Mouse (Mus musculus) thymus, adult 2 months (tissue): Measurements from ENCODE around the gene Rnaset2b. TPM values are rescaled to one million over a fixed set of nuclear protein-coding genes. Genes with fewer than 3 reads are reported as not detected.
"Not testable (repeated sequence)": the region's sequence is repeated elsewhere in the genome, so short reads cannot be mapped to it uniquely, and the experiment has no call there.

Experiments
- DNase-seq: peaks from one replicate; pipeline ENCODE4 v3.0.0; 2021
- H3K27ac ChIP-seq: fragments of 200-500 bp; 2 replicates; pipeline ENCODE4 v1.5.1; 2012; ENCODE audit warnings: low read length, control low read depth; ENCODE audit not compliant: control insufficient read depth, insufficient read depth
- H3K27me3 ChIP-seq: fragments of 200-500 bp; 2 replicates; pipeline ENCODE4 v1.6.1; 2012; ENCODE audit warnings: mild to moderate bottlenecking, low read length, moderate library complexity, mixed read lengths; ENCODE audit not compliant: control insufficient read depth, insufficient read depth
- H3K36me3 ChIP-seq: fragments of 200-500 bp; 2 replicates; pipeline ENCODE4 v1.6.1; 2012; ENCODE audit warnings: mild to moderate bottlenecking, low read length, moderate library complexity; ENCODE audit not compliant: control insufficient read depth, insufficient read depth
- H3K4me1 ChIP-seq: fragments of 200-500 bp; replicated peaks from 2 replicates; pipeline ENCODE4 v1.6.1; 2012; ENCODE audit warnings: low read length; ENCODE audit not compliant: control insufficient read depth, insufficient read depth
- H3K4me3 ChIP-seq: fragments of 200-500 bp; 2 replicates; pipeline ENCODE4 v1.5.1; 2012; ENCODE audit warnings: mild to moderate bottlenecking, low read length, control low read depth, moderate library complexity; ENCODE audit not compliant: control insufficient read depth, insufficient read depth
- WGBS: fragments of 180-500 bp; shearing (Covaris S2); methylation state at CpG from one replicate; pipeline ENCODE4 v1.1.7; 2018; 5-methylcytosine and 5-hydroxymethylcytosine counted together
- polyA plus RNA-seq: library from polyadenylated mRNA; depleted of rRNA; stranded (reverse); fragments of >200 nt; gene quantifications from 2 replicates; pipeline ENCODE4 v1.2.3, GENCODE M21; 2012

The Rnaset2b gene
- polyA plus RNA-seq, 1 experiment: 196 TPM

- DNase-seq: peak; percentile 22
- H3K36me3 ChIP-seq, H3K27me3 ChIP-seq: not testable (repeated sequence)
- Histone ChIP-seq H3K4me1 (peaks cover 11% of the 10 kb centered on the region), H3K4me3 (peak overlapping the region; percentile 53), H3K27ac (peak overlapping the region; percentile 78)
- under 1% methylated on average over 20 of the region's 48 CpGs for WGBS
Observed at GRCm38 (mm10) chr17:6961181-6962000, 9.0 kb upstream of the Rnaset2b start.

GRCm38 (mm10) chr17:6962339-6962738 is 8.1 kb upstream of the Rnaset2b start:
- H3K27me3 ChIP-seq, H3K4me3 ChIP-seq, H3K36me3 ChIP-seq: not testable (repeated sequence)
- Histone ChIP-seq H3K4me1 (peaks cover 11% of the 10 kb centered on the region), H3K27ac (peak overlapping the region; percentile 73)
- peak; percentile 13 for DNase-seq
- 37% methylated on average over 4 of the region's 6 CpGs for WGBS

DNA sequence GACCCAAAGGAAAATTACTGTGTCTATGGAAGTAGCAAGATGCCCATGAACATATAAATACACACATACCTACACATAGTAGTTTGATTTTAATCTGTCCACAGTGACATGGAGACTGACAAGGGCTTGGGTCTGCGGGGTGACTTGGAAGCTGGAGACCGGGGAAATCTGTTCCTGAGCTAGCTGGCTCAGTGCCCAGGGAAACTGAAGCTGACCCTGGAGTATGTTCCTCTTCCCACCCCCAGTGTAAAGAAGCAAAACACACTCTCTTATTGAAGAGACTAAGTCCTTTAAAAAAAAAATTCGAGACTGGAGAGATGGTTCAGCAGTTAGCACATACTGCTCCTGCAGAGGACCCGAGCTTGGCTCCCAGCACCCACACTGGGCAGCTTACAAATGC is 7.5 kb upstream of the Rnaset2b start:
- not testable (repeated sequence) for H3K27me3 ChIP-seq, DNase-seq, H3K36me3 ChIP-seq, H3K4me3 ChIP-seq
- 25% methylated on average over 4 of the region's 4 CpGs for WGBS
- Histone ChIP-seq H3K4me1 (peaks cover 11% of the 10 kb centered on the region), H3K27ac (peak overlapping the region; percentile 70)

- H3K36me3 ChIP-seq, H3K4me3 ChIP-seq, H3K27ac ChIP-seq, H3K27me3 ChIP-seq: not testable (repeated sequence)
- peak; percentile 24 for DNase-seq
- peaks cover 11% of the 10 kb centered on the region for H3K4me1 ChIP-seq
- WGBS: 11% methylated on average over 6 of the region's 6 CpGs
Observed at GRCm38 (mm10) chr17:6965364-6965763, 5.1 kb upstream of the Rnaset2b start.

DNA sequence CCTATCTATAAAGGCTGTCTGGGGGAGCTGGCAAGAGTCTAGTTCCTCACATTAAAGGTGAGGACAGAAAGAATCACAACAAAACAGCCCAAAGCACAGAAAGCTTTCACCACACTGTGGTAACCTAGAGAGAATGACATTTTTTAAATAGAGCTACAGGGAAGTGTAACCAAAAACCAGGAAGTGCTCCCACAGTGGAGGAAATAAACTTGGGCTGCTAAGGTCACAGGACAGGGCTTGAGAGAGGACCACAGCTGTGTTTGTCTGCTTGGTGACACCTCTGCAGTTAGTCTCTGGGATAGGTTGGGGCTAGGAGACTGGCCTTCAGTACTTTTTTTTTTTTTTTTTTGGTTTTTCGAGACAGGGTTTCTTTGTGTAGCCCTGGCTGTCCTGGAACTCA is 2.8 kb upstream of the Rnaset2b start:
- not testable (repeated sequence) for H3K4me3 ChIP-seq, H3K4me1 ChIP-seq, DNase-seq, H3K27me3 ChIP-seq, H3K36me3 ChIP-seq, H3K27ac ChIP-seq
- 10% methylated on average over 1 of the region's 1 CpGs for WGBS

GRCm38 (mm10) chr17:6971238-6971637 is 804 bp downstream of the Rnaset2b start:
- not testable (repeated sequence) for H3K27me3 ChIP-seq, DNase-seq, H3K27ac ChIP-seq, H3K4me1 ChIP-seq, H3K36me3 ChIP-seq, H3K4me3 ChIP-seq
- 94% methylated on average over 8 of the region's 8 CpGs for WGBS

GRCm38 (mm10) chr17:6972836-6973396 is 2.5 kb downstream of the Rnaset2b start:
- H3K36me3 ChIP-seq, H3K4me1 ChIP-seq, H3K27me3 ChIP-seq, DNase-seq, H3K27ac ChIP-seq, H3K4me3 ChIP-seq: not testable (repeated sequence)
- WGBS: 92% methylated on average over 4 of the region's 4 CpGs

DNA sequence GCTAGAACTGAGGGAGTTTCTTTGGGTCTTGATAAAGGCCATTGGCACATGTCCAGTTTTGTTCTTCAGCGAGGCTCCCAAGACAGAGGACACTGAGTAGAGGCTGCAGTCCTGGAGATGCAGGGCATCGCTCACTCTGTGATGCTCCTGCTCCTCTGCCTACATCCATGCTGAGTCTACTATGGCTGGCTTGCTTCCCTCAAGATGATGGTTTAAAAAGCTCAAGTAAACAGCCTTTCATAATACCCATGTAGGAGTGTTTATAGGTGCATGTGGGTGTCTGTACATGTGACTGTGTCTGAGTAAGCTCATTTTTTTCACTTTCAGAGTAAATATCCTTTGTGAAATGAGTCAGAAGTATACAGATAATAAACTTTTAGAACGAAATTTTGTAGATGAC is 4.6 kb downstream of the Rnaset2b start:
- WGBS: 89% methylated on average over 3 of the region's 3 CpGs
- H3K27me3 ChIP-seq, H3K4me1 ChIP-seq, H3K4me3 ChIP-seq, H3K36me3 ChIP-seq, H3K27ac ChIP-seq, DNase-seq: not testable (repeated sequence)
